Mouse (Mus musculus): ENCODE results near the gene Cd274. TPM values are rescaled to one million over a fixed set of nuclear protein-coding genes. Genes with fewer than 3 reads are reported as not detected.
A peak's percentile ranks its signal among the peaks of the same experiment; 100 is the strongest.

Gene Cd274
- total RNA-seq, 1 experiment from 2014 or later = 22.1 TPM

DNA sequence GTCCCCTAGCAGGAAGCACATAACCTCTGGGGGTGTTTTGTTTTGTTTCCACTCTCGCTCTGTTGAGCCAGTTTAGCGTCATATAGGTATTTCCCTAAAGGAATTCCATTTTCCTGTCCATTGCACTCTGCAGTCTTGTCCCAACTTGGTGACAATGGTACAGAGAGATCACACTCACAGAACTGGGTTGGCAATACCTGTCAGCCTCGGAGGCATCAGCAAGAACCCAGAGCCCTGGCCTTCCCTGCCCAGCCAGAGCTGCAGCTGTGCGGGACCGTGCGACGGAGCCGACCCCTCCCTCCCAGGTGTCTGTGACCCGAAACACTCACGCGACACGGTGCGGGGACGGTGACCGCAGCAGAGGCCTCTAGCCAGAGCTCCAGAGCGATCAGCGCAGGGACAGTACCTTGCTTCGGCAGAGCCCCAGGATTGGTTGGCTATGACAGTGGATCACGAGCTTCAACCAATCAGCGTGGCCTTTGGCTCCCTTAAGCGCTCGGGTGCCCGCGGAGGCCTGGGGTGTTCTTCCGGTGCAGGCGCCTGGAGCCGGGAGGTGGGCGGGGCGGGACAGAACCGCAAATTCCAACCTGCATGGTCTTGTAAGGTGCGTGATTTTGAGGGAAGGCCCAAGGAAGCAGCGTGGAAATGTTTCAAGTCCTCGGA is 5.7 kb upstream of the Cd274 start:
- ATAC-seq (replicated peaks in 1 of 2; ENCODE audit: insufficient read depth in 1 of 2, low FRiP score in 2 of 2, low TSS enrichment in 1 of 2, low read depth in 1 of 2, poor library complexity in 2 of 2, severe bottlenecking in 2 of 2) = peak; percentile 97 to 98

DNA sequence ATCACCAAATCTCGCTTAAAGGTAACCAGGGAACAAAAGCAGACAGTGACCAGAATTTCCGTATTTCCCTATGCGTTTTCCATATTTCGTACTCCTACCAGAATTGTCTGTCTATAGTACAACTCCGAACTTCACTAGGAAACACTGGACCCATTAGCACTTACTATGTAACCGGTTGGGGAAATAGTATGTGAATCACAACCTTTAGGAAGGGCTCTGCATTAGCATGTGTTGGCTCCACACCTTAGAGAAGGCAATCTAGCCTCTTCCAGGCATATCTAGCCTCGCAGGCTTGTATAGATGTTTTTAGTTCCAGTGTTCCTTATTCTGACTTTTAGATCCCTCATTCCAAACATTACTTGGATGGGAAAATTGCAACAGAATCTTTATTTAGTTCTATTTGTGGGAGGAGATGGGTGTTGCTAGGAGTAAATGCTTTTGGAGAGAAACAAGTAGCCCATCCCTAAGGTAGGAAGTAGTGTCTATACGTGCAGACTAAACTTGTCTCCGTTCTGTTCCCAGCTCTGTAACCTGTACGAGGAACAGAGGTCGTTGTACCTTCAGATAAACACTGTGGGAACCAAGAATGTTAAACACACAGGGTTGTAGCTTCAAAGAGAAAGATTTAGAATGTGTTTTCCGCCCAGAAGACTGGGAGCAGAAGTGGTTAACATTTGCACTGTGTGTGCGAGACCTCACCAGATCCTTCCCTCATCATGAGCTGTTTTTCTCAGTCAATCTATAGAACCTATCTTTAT is 4.9 kb upstream of the Cd274 start:
- ATAC-seq (replicated peaks in 1 of 2; ENCODE audit: insufficient read depth in 1 of 2, low FRiP score in 2 of 2, low TSS enrichment in 1 of 2, low read depth in 1 of 2, poor library complexity in 2 of 2, severe bottlenecking in 2 of 2) = no peak

DNA sequence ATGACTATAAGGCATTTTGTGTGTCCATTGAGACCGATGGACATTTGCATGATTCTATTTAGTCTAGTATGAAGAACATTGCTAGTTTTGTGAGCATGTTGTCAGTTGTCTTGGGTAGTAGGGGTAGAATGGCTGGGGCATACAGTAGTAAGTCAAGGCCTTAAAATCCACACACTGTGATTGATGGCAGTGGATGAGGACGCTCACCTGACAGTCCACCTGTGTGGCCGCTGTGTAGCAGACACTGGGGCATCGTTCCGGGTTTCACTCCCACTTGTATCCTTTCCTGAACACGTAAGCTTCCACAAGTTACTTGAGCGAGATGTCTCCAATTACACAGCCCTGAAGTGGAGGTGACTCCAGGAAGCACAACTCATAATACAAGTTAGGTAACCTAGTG is 3.7 kb upstream of the Cd274 start:
- no peak for ATAC-seq (replicated peaks in 1 of 2; ENCODE audit: insufficient read depth in 1 of 2, low FRiP score in 2 of 2, low TSS enrichment in 1 of 2, low read depth in 1 of 2, poor library complexity in 2 of 2, severe bottlenecking in 2 of 2)

DNA sequence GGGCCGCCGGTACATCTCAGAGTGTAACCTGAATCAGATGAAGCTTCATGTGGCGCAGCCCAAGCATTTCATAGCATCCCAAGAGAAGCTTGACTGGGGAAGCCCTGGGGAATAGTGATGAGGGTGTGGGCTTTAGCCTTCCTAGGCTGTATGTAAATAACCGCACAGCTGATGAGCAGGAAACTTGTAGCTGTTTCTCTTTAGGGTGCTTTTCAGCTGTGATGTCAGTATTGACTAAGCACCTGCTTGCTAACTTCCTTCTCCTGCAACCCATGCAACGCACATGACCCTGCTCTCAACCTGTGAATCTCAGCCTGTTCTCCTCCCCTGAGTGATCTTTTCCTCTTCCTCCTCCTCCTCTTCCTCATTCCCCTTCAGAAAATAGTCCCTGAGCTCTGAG is 3.2 kb upstream of the Cd274 start:
- ATAC-seq (replicated peaks in 1 of 2; ENCODE audit: insufficient read depth in 1 of 2, low FRiP score in 2 of 2, low TSS enrichment in 1 of 2, low read depth in 1 of 2, poor library complexity in 2 of 2, severe bottlenecking in 2 of 2) = no peak

DNA sequence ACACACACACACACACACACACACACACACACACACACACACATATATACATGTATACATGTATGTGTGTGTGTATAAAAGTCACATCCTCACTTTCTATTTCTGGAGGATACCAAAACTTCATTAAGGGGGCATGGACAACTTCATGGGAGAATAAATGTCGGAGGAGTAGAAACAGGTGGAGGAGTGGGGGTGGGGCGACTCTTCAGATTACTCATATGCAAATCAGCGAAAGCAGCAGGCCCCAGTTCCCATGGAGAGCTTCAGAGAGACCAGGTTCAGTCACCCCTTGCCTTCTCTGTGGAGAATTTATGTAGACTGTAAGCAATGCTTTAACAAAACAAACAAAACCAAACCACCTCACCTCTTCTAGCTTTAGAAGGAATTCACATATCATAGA is 2.1 kb upstream of the Cd274 start:
- ATAC-seq (replicated peaks in 1 of 2; ENCODE audit: insufficient read depth in 1 of 2, low FRiP score in 2 of 2, low TSS enrichment in 1 of 2, low read depth in 1 of 2, poor library complexity in 2 of 2, severe bottlenecking in 2 of 2) = no peak

DNA sequence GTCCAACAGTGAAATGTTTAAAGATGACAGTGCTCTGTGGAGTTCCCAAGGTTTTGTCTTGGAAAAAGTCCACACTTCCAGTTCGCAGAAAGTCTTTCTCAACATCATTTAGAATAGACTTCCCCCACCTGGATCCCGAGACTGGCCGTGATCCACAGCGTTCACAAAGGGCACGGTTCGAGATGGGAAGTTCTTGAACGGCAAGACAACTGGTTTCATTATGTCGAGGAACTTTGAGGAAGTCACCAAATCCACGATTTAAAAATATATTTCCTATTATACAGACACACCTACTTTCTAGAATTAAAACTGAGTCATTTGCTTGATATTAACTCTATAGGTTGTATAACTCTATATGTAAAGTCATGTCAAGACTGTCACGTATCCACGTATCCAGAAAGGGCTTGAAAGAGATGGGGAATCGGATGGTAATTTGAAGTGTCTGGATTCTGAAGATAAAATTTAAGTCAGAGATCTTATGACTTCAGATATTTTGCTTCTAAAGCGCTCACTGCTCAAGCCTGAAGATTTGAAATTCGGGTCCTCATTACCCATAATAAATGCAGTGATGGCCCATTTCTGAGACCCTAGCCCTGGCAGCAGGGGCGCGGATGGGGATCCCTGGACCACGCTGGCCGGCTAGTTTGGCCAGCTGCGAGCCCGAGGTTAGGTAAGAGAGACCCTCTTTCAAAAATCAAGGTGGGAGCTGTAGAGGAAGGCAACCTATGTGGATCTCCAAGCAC is 858 bp upstream of the Cd274 start:
- ATAC-seq (replicated peaks in 1 of 2; ENCODE audit: insufficient read depth in 1 of 2, low FRiP score in 2 of 2, low TSS enrichment in 1 of 2, low read depth in 1 of 2, poor library complexity in 2 of 2, severe bottlenecking in 2 of 2) = no peak

DNA sequence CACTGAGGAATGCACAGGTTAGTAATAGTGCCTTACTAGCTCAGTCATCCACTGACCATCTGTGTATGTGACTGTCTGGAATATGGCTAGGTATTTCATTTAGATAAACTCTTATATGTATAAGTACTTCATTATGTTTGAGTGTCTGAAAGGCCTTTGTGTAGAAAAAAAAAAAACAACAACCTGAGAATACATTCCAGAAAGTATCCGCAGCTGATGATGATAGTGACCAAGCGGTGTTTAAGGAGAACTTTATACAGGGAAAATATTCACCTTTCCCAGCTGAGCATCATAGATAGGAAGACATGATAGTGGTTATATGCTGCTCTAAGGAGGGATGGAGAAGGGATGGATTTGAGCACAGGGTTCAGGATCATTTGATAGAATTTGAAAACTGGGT is 786 bp downstream of the Cd274 start:
- no peak for ATAC-seq (replicated peaks in 1 of 2; ENCODE audit: insufficient read depth in 1 of 2, low FRiP score in 2 of 2, low TSS enrichment in 1 of 2, low read depth in 1 of 2, poor library complexity in 2 of 2, severe bottlenecking in 2 of 2)

DNA sequence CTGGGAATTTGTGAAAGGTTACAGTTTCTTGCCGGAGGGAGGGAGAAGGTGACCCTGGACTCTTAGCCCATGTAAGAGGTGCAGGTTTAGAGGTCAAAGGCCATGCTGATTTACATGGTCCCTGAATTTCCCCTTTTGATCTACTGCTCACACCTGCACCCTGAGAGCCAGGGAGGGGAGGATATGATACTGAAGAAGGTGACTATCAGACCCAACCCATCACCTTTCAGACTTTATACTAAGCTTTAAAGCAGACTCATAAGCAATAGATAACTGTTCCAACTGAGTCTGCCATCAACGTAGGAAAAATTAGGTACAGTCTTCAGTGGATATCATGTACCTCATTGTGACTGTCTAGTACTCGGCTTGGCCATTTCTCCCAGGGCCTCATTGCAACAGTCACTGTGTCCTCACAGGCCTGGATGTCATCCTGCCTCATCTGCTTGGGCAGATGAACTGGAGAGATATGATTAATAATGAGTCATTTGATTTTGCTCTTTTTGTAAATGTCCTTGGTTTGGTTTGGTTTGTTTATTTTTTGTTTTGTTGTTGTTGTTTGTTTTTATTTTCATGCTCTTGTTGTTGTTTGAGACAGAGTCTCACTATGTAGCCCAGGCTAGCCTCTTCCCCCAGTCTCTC is 1.5 kb downstream of the Cd274 start:
- ATAC-seq (replicated peaks in 1 of 2; ENCODE audit: insufficient read depth in 1 of 2, low FRiP score in 2 of 2, low TSS enrichment in 1 of 2, low read depth in 1 of 2, poor library complexity in 2 of 2, severe bottlenecking in 2 of 2) = no peak

DNA sequence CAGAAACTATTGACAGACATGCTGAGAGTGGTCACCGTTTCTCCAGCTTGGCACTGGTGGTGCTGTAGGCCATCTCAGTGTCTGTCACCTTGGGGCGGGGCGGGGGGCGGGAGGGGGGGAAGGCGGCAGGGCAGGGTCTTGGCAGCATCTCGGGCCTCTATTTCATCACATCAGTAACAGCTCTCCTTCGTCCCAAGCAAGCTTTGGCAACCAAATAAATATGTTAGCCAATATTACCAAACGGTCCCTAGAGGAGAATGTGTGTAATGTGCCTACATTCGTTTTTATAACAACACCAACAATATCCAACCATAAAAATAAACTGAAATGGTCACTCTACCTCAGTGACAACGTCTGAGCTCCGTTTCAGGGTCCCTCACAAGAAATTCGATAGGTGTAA is 2.9 kb downstream of the Cd274 start:
- 0 out of 4 replicates have a peak, but pooled peaks of 1 of the 2 experiments have one; percentile 3 for ATAC-seq (replicated peaks in 1 of 2; ENCODE audit: insufficient read depth in 1 of 2, low FRiP score in 2 of 2, low TSS enrichment in 1 of 2, low read depth in 1 of 2, poor library complexity in 2 of 2, severe bottlenecking in 2 of 2)

DNA sequence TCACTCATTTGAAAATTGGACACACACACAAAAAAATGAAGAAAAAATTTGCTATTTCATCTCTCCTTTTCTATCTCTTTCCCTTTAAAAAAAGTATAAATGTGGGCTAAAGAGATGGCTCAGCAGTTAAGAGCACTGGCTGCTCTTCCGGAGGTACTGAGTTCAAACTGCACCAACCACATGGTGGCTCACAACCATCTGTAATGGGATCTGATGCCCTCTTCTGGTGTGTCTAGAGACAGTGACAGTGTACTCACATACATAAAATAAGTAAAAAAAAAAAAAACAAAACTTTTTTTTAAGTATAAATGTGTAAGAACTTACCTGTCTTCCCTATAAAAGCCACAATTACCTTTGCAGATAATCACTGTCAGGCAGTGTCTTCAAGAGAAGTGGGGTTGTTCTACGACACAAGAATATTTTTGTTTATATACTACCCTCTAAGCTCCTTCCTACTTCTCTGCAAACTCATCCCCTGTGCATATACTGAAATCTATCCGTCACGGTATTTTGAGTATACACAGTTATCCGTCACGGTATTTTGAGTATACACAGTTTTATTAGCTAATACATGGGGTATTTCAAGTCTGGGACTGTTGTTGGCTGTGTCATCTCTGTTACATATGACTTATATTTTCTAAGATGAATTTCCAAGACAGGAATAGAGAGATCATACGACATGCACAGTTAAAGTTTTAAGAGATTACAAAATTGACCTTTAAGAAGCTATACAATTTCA is 3.5 kb downstream of the Cd274 start:
- no peak for ATAC-seq (replicated peaks in 1 of 2; ENCODE audit: insufficient read depth in 1 of 2, low FRiP score in 2 of 2, low TSS enrichment in 1 of 2, low read depth in 1 of 2, poor library complexity in 2 of 2, severe bottlenecking in 2 of 2)

DNA sequence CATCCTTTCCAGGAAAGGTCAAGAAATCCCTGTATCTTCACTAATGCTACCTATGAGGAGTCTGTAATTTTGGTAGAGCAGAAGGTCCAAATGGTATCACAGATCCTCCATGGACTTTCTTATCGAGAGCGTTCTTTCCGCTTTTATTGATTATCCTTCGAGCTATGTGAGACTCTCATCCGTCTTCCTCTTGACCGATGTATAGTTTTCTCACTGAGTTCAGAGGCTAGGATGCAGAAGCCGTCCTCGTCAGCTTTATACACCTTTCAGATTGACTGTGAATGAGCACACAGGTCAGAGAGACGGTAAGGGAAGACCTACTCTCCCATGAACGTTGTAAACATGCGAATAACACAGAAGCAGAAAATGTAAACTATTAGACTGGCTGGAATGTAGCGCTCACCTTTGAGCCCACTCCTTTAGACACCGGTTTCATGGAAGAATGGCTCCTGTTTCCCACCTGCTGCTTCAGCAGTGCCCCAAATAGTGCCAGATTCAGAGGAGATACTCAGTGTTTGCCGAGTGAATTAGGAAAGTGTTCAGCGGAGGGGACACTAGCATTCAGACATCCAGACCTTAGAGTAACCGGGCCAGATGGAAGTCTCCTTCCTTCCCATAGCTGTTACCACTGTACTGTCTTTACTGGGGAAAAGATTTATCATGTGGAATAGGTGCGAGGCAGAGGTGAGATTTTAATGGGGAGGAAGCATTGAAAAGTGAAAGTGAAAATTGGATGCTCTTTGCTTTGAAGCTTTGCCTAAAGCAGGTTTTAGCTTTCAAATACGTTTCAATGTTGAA is 4.2 kb downstream of the Cd274 start:
- no peak for ATAC-seq (replicated peaks in 1 of 2; ENCODE audit: insufficient read depth in 1 of 2, low FRiP score in 2 of 2, low TSS enrichment in 1 of 2, low read depth in 1 of 2, poor library complexity in 2 of 2, severe bottlenecking in 2 of 2)

DNA sequence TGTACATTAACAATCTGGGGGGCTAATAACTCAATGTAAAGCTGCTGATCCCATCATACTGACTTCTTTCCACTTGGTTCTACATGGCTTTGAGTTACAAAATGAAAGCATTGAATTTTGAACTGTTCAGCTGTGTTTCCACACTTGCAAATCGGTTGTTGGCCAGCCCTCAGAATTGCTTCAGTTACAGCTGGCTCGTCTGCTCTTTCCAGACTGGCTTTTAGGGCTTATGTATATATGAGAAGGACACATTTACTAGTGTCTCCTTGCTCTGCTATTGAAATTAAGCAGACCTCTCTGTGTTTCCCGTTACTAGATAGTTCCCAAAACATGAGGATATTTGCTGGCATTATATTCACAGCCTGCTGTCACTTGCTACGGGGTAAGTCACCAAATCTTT is 4.9 kb downstream of the Cd274 start:
- no peak for ATAC-seq (replicated peaks in 1 of 2; ENCODE audit: insufficient read depth in 1 of 2, low FRiP score in 2 of 2, low TSS enrichment in 1 of 2, low read depth in 1 of 2, poor library complexity in 2 of 2, severe bottlenecking in 2 of 2)

DNA sequence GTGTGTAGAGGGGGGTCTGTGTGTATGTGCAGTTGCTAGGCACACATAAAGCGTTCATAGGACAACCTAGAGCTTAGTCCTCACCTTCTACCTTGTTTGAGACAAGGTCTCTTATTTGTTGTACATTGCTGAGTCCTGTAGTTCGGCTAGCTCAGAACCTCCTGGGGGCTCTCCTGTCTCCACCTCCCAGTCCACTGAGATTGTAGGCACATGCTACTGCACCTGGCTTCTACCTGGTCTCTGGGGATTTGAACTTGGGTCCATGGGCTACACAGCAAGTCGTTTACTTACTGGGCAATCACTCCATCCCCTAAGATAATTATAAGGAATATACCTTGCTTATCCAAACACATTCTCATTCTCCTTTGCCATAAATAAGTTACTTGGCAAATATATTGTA is 5.4 kb downstream of the Cd274 start:
- no peak for ATAC-seq (replicated peaks in 1 of 2; ENCODE audit: insufficient read depth in 1 of 2, low FRiP score in 2 of 2, low TSS enrichment in 1 of 2, low read depth in 1 of 2, poor library complexity in 2 of 2, severe bottlenecking in 2 of 2)

DNA sequence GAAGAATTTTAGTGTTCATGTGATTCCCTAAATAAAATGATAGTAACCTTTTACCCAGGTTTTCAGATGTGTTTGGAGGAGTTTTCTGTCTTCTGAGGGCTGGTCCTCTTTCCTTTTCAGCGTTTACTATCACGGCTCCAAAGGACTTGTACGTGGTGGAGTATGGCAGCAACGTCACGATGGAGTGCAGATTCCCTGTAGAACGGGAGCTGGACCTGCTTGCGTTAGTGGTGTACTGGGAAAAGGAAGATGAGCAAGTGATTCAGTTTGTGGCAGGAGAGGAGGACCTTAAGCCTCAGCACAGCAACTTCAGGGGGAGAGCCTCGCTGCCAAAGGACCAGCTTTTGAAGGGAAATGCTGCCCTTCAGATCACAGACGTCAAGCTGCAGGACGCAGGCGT is 6.2 kb downstream of the Cd274 start:
- ATAC-seq (replicated peaks in 1 of 2; ENCODE audit: insufficient read depth in 1 of 2, low FRiP score in 2 of 2, low TSS enrichment in 1 of 2, low read depth in 1 of 2, poor library complexity in 2 of 2, severe bottlenecking in 2 of 2) = no peak

DNA sequence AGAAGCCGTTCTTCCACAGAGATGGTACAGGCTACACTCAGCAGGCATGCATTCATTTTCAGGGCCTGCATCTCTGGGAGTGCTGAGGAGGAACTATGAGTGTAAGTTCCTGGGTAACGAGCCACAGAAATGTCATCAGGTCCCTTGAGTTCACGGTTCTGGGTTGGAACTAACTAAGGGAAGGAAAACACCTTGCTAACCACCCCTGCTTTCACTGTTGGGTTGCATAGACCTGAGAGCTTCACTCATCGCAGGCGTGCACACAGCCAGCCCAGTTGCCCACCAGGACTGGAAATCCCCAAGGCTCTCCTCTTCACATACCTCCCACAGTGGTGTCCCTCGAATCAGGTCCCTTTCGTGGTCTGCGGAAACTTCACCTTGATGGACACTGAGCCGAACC is 7.7 kb downstream of the Cd274 start:
- ATAC-seq (replicated peaks in 1 of 2; ENCODE audit: insufficient read depth in 1 of 2, low FRiP score in 2 of 2, low TSS enrichment in 1 of 2, low read depth in 1 of 2, poor library complexity in 2 of 2, severe bottlenecking in 2 of 2) = no peak

DNA sequence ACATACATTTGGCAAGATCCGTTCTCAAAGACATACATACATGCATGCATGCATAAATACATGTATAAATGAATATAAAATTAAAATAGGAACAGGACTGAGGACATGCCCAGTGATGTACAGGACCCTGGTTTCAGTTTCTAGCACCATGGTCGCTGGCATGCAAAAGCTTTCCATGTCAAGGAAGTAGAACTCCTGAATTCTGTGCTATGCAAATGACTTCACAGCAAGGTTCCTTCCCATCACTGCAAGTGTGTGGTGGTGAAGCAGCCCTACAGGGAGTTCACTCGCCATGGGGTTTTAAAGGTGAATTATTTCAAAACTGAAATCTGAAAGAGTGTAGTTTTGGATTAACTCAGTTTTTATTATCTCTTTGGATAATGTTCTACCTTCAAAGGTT is 9.1 kb downstream of the Cd274 start:
- no peak for ATAC-seq (replicated peaks in 1 of 2; ENCODE audit: insufficient read depth in 1 of 2, low FRiP score in 2 of 2, low TSS enrichment in 1 of 2, low read depth in 1 of 2, poor library complexity in 2 of 2, severe bottlenecking in 2 of 2)
